Mouse (Mus musculus): ENCODE data around the gene Raf1.

Gene Raf1

GRCm38 (mm10) chr6:115615983-115616382 lies 60.5 kb downstream of the Raf1 start:
- no peak for DNase-seq (ENCODE audit: low spot score)

- no peak for DNase-seq (ENCODE audit: low spot score)
Observed at GRCm38 (mm10) chr6:115613793-115614192, 62.6 kb downstream of the Raf1 start.

- no peak for DNase-seq (ENCODE audit: low spot score)
Observed at GRCm38 (mm10) chr6:115610301-115610700, 66.1 kb downstream of the Raf1 start.

- no peak for DNase-seq (ENCODE audit: low spot score)
Observed at GRCm38 (mm10) chr6:115609121-115609520, 67.3 kb downstream of the Raf1 start.

GRCm38 (mm10) chr6:115607429-115607828 lies 69.0 kb downstream of the Raf1 start:
- DNase-seq (ENCODE audit: low spot score): peak; percentile 26

GRCm38 (mm10) chr6:115606461-115606860 lies 70.0 kb downstream of the Raf1 start:
- no peak for DNase-seq (ENCODE audit: low spot score)

- DNase-seq (ENCODE audit: low spot score): peak; percentile 80
Observed at GRCm38 (mm10) chr6:115601715-115602523, 74.5 kb downstream of the Raf1 start, which contains the start of gene Mkrn2. TSS of gene Mkrn2 (plus strand) at chr6:115601902.

- DNase-seq (ENCODE audit: low spot score): no peak
Observed at GRCm38 (mm10) chr6:115601322-115601714, 75.1 kb downstream of the Raf1 start.

GRCm38 (mm10) chr6:115595667-115596066 lies 80.8 kb downstream of the Raf1 start:
- no peak for DNase-seq (ENCODE audit: low spot score)

- no peak for DNase-seq (ENCODE audit: low spot score)
Observed at GRCm38 (mm10) chr6:115594463-115594862, 82.0 kb downstream of the Raf1 start.

- no peak for DNase-seq (ENCODE audit: low spot score)
Observed at GRCm38 (mm10) chr6:115593252-115593651, 83.2 kb downstream of the Raf1 start.

- DNase-seq (ENCODE audit: low spot score): no peak
Observed at GRCm38 (mm10) chr6:115592458-115592857, 84.0 kb downstream of the Raf1 start, which contains the start of gene Mkrn2os. TSS of gene Mkrn2os (minus strand) at chr6:115592576.

GRCm38 (mm10) chr6:115591692-115592359 lies 84.6 kb downstream of the Raf1 start:
- DNase-seq (ENCODE audit: low spot score): no peak

- DNase-seq (ENCODE audit: low spot score): no peak
Observed at GRCm38 (mm10) chr6:115586321-115586720, 90.1 kb downstream of the Raf1 start.

GRCm38 (mm10) chr6:115584176-115584575 lies 92.3 kb downstream of the Raf1 start:
- DNase-seq (ENCODE audit: low spot score): no peak

GRCm38 (mm10) chr6:115583430-115584125 lies 92.9 kb downstream of the Raf1 start:
- DNase-seq (ENCODE audit: low spot score): no peak

- no peak for DNase-seq (ENCODE audit: low spot score)
Observed at GRCm38 (mm10) chr6:115582328-115583115, 93.9 kb downstream of the Raf1 start.

- no peak for DNase-seq (ENCODE audit: low spot score)
Observed at GRCm38 (mm10) chr6:115580810-115581209, 95.6 kb downstream of the Raf1 start.

- no peak for DNase-seq (ENCODE audit: low spot score)
Observed at GRCm38 (mm10) chr6:115577941-115578340, 98.5 kb downstream of the Raf1 start.

- DNase-seq (ENCODE audit: low spot score): no peak
Observed at GRCm38 (mm10) chr6:115577407-115577806, 99.0 kb downstream of the Raf1 start.

GRCm38 (mm10) chr6:115574171-115574570 lies 102.3 kb downstream of the Raf1 start:
- no peak for DNase-seq (ENCODE audit: low spot score)
